Mouse (Mus musculus) testis, adult 2 months (tissue): ENCODE results near the gene 1700024P04Rik.

Experiments
- CTCF ChIP-seq: fragments of 200-500 bp; IDR thresholded peaks from 2 replicates; pipeline ENCODE4 v1.5.1; 2012; ENCODE audit warnings: low read depth, mild to moderate bottlenecking, inconsistent platforms, low read length, moderate library complexity; ENCODE audit not compliant: control insufficient read depth, insufficient read depth, insufficient replicate concordance
- POLR2A ChIP-seq: fragments of 200-500 bp; IDR thresholded peaks from 2 replicates; pipeline ENCODE4 v1.6.1; 2012; ENCODE audit warnings: low read depth, mild to moderate bottlenecking, inconsistent platforms, low read length, moderate library complexity; ENCODE audit not compliant: control insufficient read depth

DNA sequence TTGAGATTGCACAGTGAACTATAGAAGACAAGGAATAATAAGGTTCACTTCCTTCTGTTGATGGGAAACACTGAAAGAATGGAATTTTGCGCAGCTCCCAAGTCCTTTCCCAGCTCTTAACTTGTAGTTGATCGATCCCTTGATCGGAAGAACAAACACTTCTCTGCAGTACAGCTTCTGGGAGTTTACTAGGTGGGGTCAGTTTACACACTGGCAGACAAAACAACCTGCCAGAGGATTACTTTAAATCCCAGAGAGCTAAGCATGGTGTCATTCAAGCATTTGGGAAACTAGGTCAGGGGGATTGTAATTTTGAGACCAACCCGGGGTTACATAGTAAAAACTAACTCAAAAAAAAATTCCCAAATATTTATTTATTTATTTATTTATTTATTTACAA lies 36.2 kb downstream of the 1700024P04Rik start:
- TF ChIP-seq CTCF = no peak
- no peak for TF ChIP-seq POLR2A
